Mouse (Mus musculus) neural tube, embryonic 14.5 days (tissue): ENCODE results near the gene Nudt21. TPM values are rescaled to one million over a fixed set of nuclear protein-coding genes. Genes with fewer than 3 reads are reported as not detected.

Experiments
- ATAC-seq: fragments of 200-750 bp; cut with Nextera tagmentation; 2 replicates; pipeline ENCODE4 v1.8.0; 2017; ENCODE audit warnings: low read depth, mild to moderate bottlenecking, moderate TSS enrichment, moderate library complexity
- H3K27ac ChIP-seq: fragments of 300-500 bp; sonication (generic); 2 replicates; pipeline ENCODE4 v1.5.1; 2014; ENCODE audit warnings: low read depth, mild to moderate bottlenecking, control low read depth, low read length, moderate library complexity, mixed read lengths
- H3K27me3 ChIP-seq: fragments of 300-500 bp; sonication (generic); 2 replicates; pipeline ENCODE4 v1.6.1; 2014; ENCODE audit warnings: low read length; ENCODE audit not compliant: control insufficient read depth, insufficient read depth
- H3K36me3 ChIP-seq: fragments of 300-500 bp; sonication (generic); 2 replicates; pipeline ENCODE4 v1.6.1; 2014; ENCODE audit warnings: low read length, mixed read lengths; ENCODE audit not compliant: control insufficient read depth, insufficient read depth
- H3K4me1 ChIP-seq: fragments of 300-500 bp; sonication (generic); 2 replicates; pipeline ENCODE4 v1.6.1; 2014; ENCODE audit warnings: low read length; ENCODE audit not compliant: control insufficient read depth, insufficient read depth
- H3K4me2 ChIP-seq: fragments of 300-500 bp; sonication (generic); 2 replicates; pipeline ENCODE4 v1.6.1; 2014; ENCODE audit warnings: mild to moderate bottlenecking, low read depth, low read length, control low read depth
- H3K4me3 ChIP-seq: fragments of 300-500 bp; sonication (generic); 2 replicates; pipeline ENCODE4 v1.5.1; 2014; ENCODE audit warnings: low read depth, low read length, control low read depth, mixed read lengths
- H3K9ac ChIP-seq: fragments of 300-500 bp; sonication (generic); replicated peaks from 2 replicates; pipeline ENCODE4 v1.6.1; 2014; ENCODE audit warnings: low read depth, mild to moderate bottlenecking, control low read depth, low read length, mixed read lengths
- H3K9me3 ChIP-seq: fragments of 300-500 bp; sonication (generic); 2 replicates; pipeline ENCODE4 v1.6.1; 2016; ENCODE audit warnings: low read length; ENCODE audit not compliant: control insufficient read depth
- WGBS: fragments of 180-500 bp; shearing (Covaris S2); extraction: QIAGEN DNeasy Blood & Tissue Kit; methylation state at CpG from one replicate; pipeline ENCODE4 v1.1.7; 2014; 5-methylcytosine and 5-hydroxymethylcytosine counted together
- polyA plus RNA-seq: library from polyadenylated mRNA; unstranded; fragments of >200 nt; fragmentation: Nextera tagmentation; extraction: Ambion mirVana; gene quantifications from 2 replicates; pipeline ENCODE4 v1.2.1, GENCODE M21; 2014

Nudt21 gene
- polyA plus RNA-seq, 1 experiment from 2014 or later: 89.7 TPM

DNA sequence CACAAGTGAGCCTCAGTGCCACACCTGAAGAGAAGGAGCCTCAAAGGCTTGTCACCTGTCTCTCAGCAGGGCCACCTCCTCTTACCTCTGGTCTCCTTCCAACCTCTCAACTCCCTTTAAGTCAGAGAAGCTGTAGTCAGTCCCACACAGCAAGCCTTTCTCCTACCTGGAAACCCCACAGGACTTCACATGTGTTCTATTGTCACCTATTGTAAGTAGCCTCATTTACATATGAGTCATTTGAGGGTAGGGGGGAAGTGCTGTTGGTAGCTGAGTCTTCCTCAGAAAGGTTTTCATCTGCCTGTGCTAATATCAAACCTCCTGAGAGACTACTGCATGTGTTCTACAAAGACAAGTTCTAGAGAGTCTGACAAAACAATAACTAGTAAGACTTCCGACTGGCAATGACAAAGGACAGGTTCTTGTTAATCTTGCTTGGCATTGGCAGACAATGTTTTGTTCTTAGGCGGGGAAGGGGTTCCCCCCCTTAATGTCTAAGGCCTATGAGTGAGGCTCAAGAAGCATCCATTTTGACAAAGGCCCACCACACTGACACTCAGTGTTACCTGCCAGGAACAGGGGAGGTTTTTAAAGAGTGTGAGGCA is 26.6 kb downstream of the Nudt21 start:
- no peaks in the 10 kb centered on the region for H3K27me3 ChIP-seq
- H3K4me2 ChIP-seq: peak overlapping the region; percentile 17; the same call in 1 of the 2 replicates
- no peaks in the 10 kb centered on the region for H3K9me3 ChIP-seq
- no peak overlapping the region for H3K4me3 ChIP-seq
- 0 out of 2 replicates have a peak overlapping the region, but pooled peaks have one; percentile 4 for H3K9ac ChIP-seq
- H3K27ac ChIP-seq: no peak overlapping the region
- 54% methylated on average over 2 of the region's 2 CpGs for WGBS
- H3K36me3 ChIP-seq: no peaks in the 10 kb centered on the region
- no peak for ATAC-seq
- H3K4me1 ChIP-seq: peaks cover 20% of the 10 kb centered on the region

DNA sequence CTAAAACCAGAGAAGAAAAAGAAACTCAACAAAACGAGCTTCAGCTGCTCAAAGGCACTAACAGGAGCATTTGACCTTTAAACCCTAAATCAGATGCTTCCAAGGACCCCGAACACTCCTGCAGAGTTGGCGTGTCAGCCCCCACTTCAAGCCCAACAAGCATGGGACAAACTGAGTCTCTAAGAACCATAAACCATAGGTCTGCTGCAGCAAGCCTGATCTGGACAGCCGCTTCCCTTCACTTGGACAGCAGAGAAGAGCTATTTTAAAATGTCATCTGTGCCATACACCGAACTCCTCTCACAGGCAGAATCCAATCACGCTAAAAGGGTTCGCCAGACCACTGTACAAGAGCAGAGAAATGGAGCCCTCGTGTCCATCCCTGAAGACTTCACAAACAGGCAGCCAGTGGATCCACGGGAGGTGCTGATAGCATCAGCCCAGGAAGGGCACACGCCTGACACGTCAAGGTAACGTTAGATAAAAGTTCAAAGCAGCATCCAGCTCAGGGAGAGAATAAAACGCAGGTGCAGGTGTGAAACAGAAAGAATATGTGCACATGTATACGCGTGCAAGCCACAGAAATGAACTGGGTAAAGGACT is 27.5 kb downstream of the Nudt21 start:
- Histone ChIP-seq H3K36me3 (no peaks in the 10 kb centered on the region; the same call in 1 of the 2 replicates), H3K4me3 (no peak overlapping the region), H3K9me3 (no peaks in the 10 kb centered on the region), H3K9ac (no peak overlapping the region), H3K4me1 (peaks cover 20% of the 10 kb centered on the region), H3K27ac (no peak overlapping the region), H3K27me3 (no peaks in the 10 kb centered on the region), H3K4me2 (no peak overlapping the region)
- 64% methylated on average over 15 of the region's 15 CpGs for WGBS
- ATAC-seq: no peak

DNA sequence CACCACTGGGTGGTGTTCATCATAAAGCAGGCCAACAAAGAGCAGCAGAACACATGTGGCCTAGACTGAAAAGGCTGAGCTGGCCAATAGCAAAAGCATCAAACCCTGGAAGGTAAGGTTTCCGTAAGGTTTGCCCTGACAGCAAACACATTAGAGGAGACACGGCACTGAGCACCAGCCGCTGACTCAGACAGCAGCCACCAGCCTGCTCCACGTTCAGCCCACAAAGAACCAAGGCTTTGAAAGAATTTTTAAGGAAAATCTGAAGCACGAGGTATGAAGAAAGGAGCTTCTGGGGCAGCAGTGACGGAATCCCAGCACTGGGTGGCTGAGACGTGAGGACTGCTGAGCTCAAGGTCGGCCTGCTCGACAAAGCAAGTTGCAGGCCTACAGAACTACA is 32.7 kb downstream of the Nudt21 start:
- ATAC-seq: no peak
- Histone ChIP-seq H3K4me1 (0 out of 2 replicates have a peak, but pooled peaks cover 2% of the 10 kb centered on the region), H3K27me3 (no peaks in the 10 kb centered on the region), H3K4me3 (no peak overlapping the region), H3K9me3 (no peaks in the 10 kb centered on the region), H3K4me2 (no peak overlapping the region), H3K27ac (no peak overlapping the region), H3K9ac (no peak overlapping the region), H3K36me3 (peaks cover 14% of the 10 kb centered on the region)
- WGBS: 92% methylated on average over 9 of the region's 9 CpGs

DNA sequence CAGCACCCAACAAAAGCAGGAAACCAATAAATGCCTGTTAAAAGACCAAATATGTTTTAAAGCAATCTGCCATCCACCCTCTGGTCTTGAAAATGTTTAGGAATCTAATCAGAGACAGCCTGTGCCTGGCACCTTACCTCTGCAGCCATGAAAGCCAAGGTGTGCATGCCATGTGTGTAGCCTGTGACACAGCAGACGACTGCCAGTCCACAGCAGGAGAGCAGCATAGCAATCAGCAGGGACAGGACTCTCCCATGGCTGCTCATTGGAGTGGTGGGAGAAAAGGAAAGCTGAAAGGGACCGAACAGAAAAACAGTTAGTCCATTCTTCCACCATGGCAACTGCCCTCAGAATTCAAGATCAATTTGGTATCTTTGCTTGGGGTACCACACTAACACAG is 37.9 kb downstream of the Nudt21 start:
- no peak overlapping the region for H3K27ac ChIP-seq
- no peak for ATAC-seq
- H3K9ac ChIP-seq: no peak overlapping the region
- no peaks in the 10 kb centered on the region for H3K27me3 ChIP-seq
- 92% methylated on average over 2 of the region's 2 CpGs for WGBS
- H3K4me1 ChIP-seq: no peaks in the 10 kb centered on the region
- H3K36me3 ChIP-seq: peaks cover 27% of the 10 kb centered on the region
- H3K4me2 ChIP-seq: no peak overlapping the region
- no peaks in the 10 kb centered on the region for H3K9me3 ChIP-seq
- H3K4me3 ChIP-seq: no peak overlapping the region

DNA sequence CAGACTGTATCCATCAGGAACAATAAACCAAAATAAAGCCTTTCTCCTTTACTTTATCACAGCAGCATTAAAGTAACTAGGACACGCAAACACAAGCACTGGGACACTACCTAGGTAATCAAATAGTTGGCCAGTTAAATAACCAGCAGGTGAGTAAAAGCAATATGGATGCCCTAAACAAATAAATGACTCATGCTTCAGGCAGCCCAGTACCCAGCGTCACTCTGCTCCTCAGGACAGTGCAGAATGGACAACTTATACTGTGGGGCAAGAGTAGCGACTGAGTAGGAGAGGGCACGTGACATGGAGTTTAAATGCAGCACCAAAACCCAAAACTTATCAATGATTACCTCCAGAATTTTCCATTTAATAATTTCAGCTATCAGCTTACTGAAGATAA is 47.1 kb downstream of the Nudt21 start:
- peaks cover 18% of the 10 kb centered on the region for H3K36me3 ChIP-seq
- H3K4me2 ChIP-seq: no peak overlapping the region
- H3K9ac ChIP-seq: no peak overlapping the region
- WGBS: 98% methylated on average over 4 of the region's 4 CpGs
- no peaks in the 10 kb centered on the region for H3K4me1 ChIP-seq
- no peaks in the 10 kb centered on the region for H3K27me3 ChIP-seq
- H3K27ac ChIP-seq: no peak overlapping the region
- no peaks in the 10 kb centered on the region for H3K9me3 ChIP-seq
- H3K4me3 ChIP-seq: no peak overlapping the region
- no peak for ATAC-seq

DNA sequence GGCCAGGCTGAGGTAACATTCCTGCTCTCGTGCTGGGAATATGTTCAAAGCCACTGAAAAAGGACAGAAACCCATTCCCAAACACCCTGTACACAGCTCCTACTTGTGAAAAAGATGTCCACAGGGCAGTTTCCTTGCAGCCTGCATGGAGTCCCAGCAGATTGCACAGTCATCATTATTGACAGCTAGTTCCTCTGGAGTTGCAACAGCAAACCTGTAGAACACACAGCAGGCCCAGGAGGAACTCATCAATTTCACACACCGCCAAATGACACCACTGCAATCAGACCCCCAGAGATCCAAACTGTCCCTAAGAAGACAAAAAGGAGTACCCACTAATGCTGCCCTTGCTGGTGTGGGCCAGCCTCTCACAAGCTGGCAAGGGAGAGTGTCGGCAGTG is 52.1 kb downstream of the Nudt21 start:
- Histone ChIP-seq H3K9ac (no peak overlapping the region), H3K36me3 (peaks cover 44% of the 10 kb centered on the region)
- 91% methylated on average over 3 of the region's 3 CpGs for WGBS

DNA sequence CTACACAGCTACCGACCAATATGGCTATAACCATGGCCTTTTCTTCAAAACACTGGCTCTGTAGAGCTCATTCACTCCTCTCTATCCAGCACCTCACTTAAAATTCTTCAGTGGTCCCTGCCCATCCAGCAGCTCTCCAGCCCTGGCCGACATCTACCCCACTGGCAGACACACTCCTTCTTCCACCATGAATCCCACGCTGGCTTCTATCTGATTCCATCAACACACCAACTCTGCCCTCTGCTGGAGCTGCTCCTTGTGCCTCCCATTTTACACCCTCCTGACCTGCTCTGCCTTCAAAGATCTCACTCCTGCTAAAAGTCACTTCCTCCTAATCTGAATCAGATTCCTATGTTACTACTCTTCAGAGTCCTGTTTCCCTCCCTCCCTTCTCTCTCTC is 53.0 kb downstream of the Nudt21 start:
- Histone ChIP-seq H3K27ac (no peak overlapping the region), H3K9me3 (no peaks in the 10 kb centered on the region), H3K36me3 (peaks cover 44% of the 10 kb centered on the region), H3K4me2 (no peak overlapping the region), H3K9ac (no peak overlapping the region), H3K4me3 (no peak overlapping the region), H3K27me3 (no peaks in the 10 kb centered on the region), H3K4me1 (no peaks in the 10 kb centered on the region)
- no peak for ATAC-seq
- WGBS: 77% methylated on average over 3 of the region's 3 CpGs

More for the DNA sequence above, 52.1 kb downstream of the Nudt21 start:
- Histone ChIP-seq H3K27ac (no peak overlapping the region), H3K4me2 (no peak overlapping the region), H3K4me1 (no peaks in the 10 kb centered on the region), H3K27me3 (no peaks in the 10 kb centered on the region), H3K4me3 (no peak overlapping the region), H3K9me3 (no peaks in the 10 kb centered on the region)
- no peak for ATAC-seq

DNA sequence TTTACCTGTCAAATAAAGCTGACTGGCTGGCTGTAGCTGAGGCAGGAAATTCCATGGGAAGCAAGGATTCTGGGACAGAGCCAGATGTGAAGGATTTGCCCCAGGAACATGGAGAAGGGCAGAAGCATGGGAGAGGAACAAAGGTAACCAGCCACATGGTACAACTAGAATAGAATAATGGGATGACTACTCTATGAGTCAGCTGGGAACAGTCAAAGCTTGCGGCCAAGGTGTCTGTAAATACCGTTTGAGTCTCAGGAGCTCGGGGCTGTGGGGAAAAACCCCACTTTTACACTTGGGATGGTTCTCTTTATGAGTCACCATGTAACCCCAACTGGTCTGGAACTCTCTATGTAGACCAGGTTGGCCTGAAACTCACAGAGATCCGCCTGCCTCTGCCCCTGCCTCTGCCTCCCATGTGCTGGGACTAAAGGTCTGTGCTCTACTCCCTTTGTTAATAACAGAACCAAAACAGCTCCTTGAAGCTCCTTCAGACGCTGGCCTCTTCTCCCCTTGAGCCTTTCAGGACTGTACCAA is 55.1 kb downstream of the Nudt21 start:
- H3K9ac ChIP-seq: no peak overlapping the region
- H3K27ac ChIP-seq: no peak overlapping the region
- no peaks in the 10 kb centered on the region for H3K4me1 ChIP-seq
- H3K9me3 ChIP-seq: no peaks in the 10 kb centered on the region
- H3K4me2 ChIP-seq: no peak overlapping the region
- peaks cover 38% of the 10 kb centered on the region for H3K36me3 ChIP-seq
- ATAC-seq: no peak
- no peak overlapping the region for H3K4me3 ChIP-seq
- H3K27me3 ChIP-seq: no peaks in the 10 kb centered on the region
- WGBS: 96% methylated on average over 5 of the region's 5 CpGs

DNA sequence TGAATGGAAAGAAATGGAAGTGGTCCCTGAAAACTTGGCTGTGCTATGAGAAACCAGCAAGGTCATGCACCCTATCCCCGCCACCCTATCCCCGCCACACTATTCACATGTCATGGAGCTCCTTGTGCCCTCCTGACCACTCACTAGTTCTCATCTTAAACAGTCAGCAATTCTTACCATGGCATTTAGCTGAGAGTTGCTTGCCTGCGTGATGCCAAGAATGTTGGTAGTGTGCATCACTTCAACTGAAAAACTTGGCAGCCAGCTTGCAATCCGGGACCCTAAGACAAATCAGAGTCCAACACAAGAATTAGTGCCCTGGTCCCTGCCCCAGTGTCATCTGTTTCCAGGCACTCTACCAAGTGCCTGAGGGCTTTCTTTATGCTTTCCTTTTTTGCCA is 56.7 kb downstream of the Nudt21 start:
- Histone ChIP-seq H3K9me3 (no peaks in the 10 kb centered on the region), H3K27me3 (no peaks in the 10 kb centered on the region), H3K27ac (no peak overlapping the region), H3K4me3 (no peak overlapping the region), H3K36me3 (peaks cover 36% of the 10 kb centered on the region), H3K4me2 (no peak overlapping the region), H3K9ac (no peak overlapping the region), H3K4me1 (no peaks in the 10 kb centered on the region)
- WGBS: 89% methylated on average over 4 of the region's 4 CpGs
- ATAC-seq: no peak
